Mouse (Mus musculus): Measurements from ENCODE around the gene Diexf. TPM values are rescaled to one million over a fixed set of nuclear protein-coding genes. Genes with fewer than 3 reads are reported as not detected.
A peak's percentile ranks its signal among the peaks of the same experiment; 100 is the strongest.

The Diexf gene
- polyA plus RNA-seq, 1 experiment from 2014 or later: 8.7 TPM

GRCm38 (mm10) chr1:193153561-193153960, 23.5 kb upstream of the Diexf start:
- DNase-seq (ENCODE audit: low spot score): no peak
- Histone ChIP-seq H3K27me3 (ENCODE audit: insufficient read depth, poor library complexity, severe bottlenecking) (peaks cover 62% of the 10 kb centered on the region), H3K36me3 (no peaks in the 10 kb centered on the region), H3K4me1 (peaks cover 31% of the 10 kb centered on the region), H3K4me3 (peak overlapping the region; percentile 57), H3K9me3 (no peaks in the 10 kb centered on the region), H3K27ac (peak overlapping the region; percentile 52; the same call in 1 of the 2 replicates)
- 19% methylated on average over 16 of the region's 16 CpGs for WGBS

GRCm38 (mm10) chr1:193152872-193153271, 22.8 kb upstream of the Diexf start, which contains the start of gene Irf6:
Gene Irf6 (plus strand): TSS chr1:193153111.
- peak within 1 kb of the TSS; percentile 57 for H3K4me3 ChIP-seq
- peak within 1 kb of the TSS; percentile 52; the same call in 1 of the 2 replicates for H3K27ac ChIP-seq
- WGBS: 1% methylated on average over 30 of the region's 30 CpGs
- peak; percentile 87 for DNase-seq (ENCODE audit: low spot score)
- H3K9me3 ChIP-seq: no peaks in the 10 kb centered on the region
- H3K36me3 ChIP-seq: no peaks in the 10 kb centered on the region
- H3K4me1 ChIP-seq: peaks cover 31% of the 10 kb centered on the region
- H3K27me3 ChIP-seq (ENCODE audit: insufficient read depth, poor library complexity, severe bottlenecking): peaks cover 62% of the 10 kb centered on the region

- H3K4me3 ChIP-seq: no peak overlapping the region
- DNase-seq (ENCODE audit: low spot score): no peak
- peaks cover 58% of the 10 kb centered on the region for H3K27me3 ChIP-seq (ENCODE audit: insufficient read depth, poor library complexity, severe bottlenecking)
- peaks cover 22% of the 10 kb centered on the region for H3K4me1 ChIP-seq
- WGBS: 24% methylated on average over 7 of the region's 7 CpGs
- no peak overlapping the region for H3K27ac ChIP-seq
- H3K36me3 ChIP-seq: no peaks in the 10 kb centered on the region
- no peaks in the 10 kb centered on the region for H3K9me3 ChIP-seq
Observed at GRCm38 (mm10) chr1:193151134-193151533, 21.1 kb upstream of the Diexf start.

GRCm38 (mm10) chr1:193149231-193149630, 19.2 kb upstream of the Diexf start:
- Histone ChIP-seq H3K27ac (no peak overlapping the region; the same call in 1 of the 2 replicates), H3K27me3 (ENCODE audit: insufficient read depth, poor library complexity, severe bottlenecking) (peaks cover 54% of the 10 kb centered on the region), H3K4me1 (peaks cover 22% of the 10 kb centered on the region), H3K36me3 (no peaks in the 10 kb centered on the region), H3K4me3 (no peak overlapping the region), H3K9me3 (no peaks in the 10 kb centered on the region)
- DNase-seq (ENCODE audit: low spot score): no peak
- 48% methylated on average over 3 of the region's 3 CpGs for WGBS

- Histone ChIP-seq H3K4me1 (peaks cover 5% of the 10 kb centered on the region; the same call in 1 of the 2 replicates), H3K27ac (no peak overlapping the region), H3K4me3 (no peak overlapping the region), H3K27me3 (ENCODE audit: insufficient read depth, poor library complexity, severe bottlenecking) (peaks cover 26% of the 10 kb centered on the region), H3K9me3 (no peaks in the 10 kb centered on the region), H3K36me3 (no peaks in the 10 kb centered on the region)
- WGBS: 73% methylated on average over 1 of the region's 1 CpGs
- DNase-seq (ENCODE audit: low spot score): no peak
Observed at GRCm38 (mm10) chr1:193146416-193146815, 16.3 kb upstream of the Diexf start.

GRCm38 (mm10) chr1:193145101-193145500, 15.0 kb upstream of the Diexf start:
- no peak overlapping the region for H3K27ac ChIP-seq
- DNase-seq (ENCODE audit: low spot score): no peak
- peaks cover 21% of the 10 kb centered on the region for H3K27me3 ChIP-seq (ENCODE audit: insufficient read depth, poor library complexity, severe bottlenecking)
- H3K4me1 ChIP-seq: peaks cover 6% of the 10 kb centered on the region; the same call in 1 of the 2 replicates
- H3K36me3 ChIP-seq: no peaks in the 10 kb centered on the region
- WGBS: 65% methylated on average over 4 of the region's 4 CpGs
- no peak overlapping the region for H3K4me3 ChIP-seq
- H3K9me3 ChIP-seq: no peaks in the 10 kb centered on the region

- Histone ChIP-seq H3K4me3 (no peak overlapping the region), H3K27me3 (ENCODE audit: insufficient read depth, poor library complexity, severe bottlenecking) (peaks cover 18% of the 10 kb centered on the region), H3K9me3 (no peaks in the 10 kb centered on the region), H3K4me1 (peaks cover 6% of the 10 kb centered on the region; the same call in 1 of the 2 replicates), H3K27ac (no peak overlapping the region), H3K36me3 (no peaks in the 10 kb centered on the region)
- DNase-seq (ENCODE audit: low spot score): no peak
- 84% methylated on average over 6 of the region's 6 CpGs for WGBS
Observed at GRCm38 (mm10) chr1:193144516-193144915, 14.4 kb upstream of the Diexf start.

- no peak for DNase-seq (ENCODE audit: low spot score)
- H3K27me3 ChIP-seq (ENCODE audit: insufficient read depth, poor library complexity, severe bottlenecking): peaks cover 11% of the 10 kb centered on the region
- no peak overlapping the region for H3K4me3 ChIP-seq
- H3K4me1 ChIP-seq: peaks cover 10% of the 10 kb centered on the region
- H3K9me3 ChIP-seq: no peaks in the 10 kb centered on the region
- no peak overlapping the region for H3K27ac ChIP-seq
- no peaks in the 10 kb centered on the region for H3K36me3 ChIP-seq
- 74% methylated on average over 8 of the region's 8 CpGs for WGBS
Observed at GRCm38 (mm10) chr1:193142517-193143062, 12.5 kb upstream of the Diexf start.

GRCm38 (mm10) chr1:193141118-193141517, 11.0 kb upstream of the Diexf start:
- Histone ChIP-seq H3K27ac (0 out of 2 replicates have a peak overlapping the region, but pooled peaks have one; percentile 52), H3K9me3 (no peaks in the 10 kb centered on the region), H3K36me3 (no peaks in the 10 kb centered on the region), H3K27me3 (ENCODE audit: insufficient read depth, poor library complexity, severe bottlenecking) (peaks cover 11% of the 10 kb centered on the region), H3K4me1 (peaks cover 11% of the 10 kb centered on the region), H3K4me3 (no peak overlapping the region)
- 62% methylated on average over 7 of the region's 7 CpGs for WGBS
- DNase-seq (ENCODE audit: low spot score): no peak

GRCm38 (mm10) chr1:193138669-193139068, 8.6 kb upstream of the Diexf start:
- H3K4me1 ChIP-seq: peaks cover 11% of the 10 kb centered on the region
- 55% methylated on average over 3 of the region's 3 CpGs for WGBS
- no peaks in the 10 kb centered on the region for H3K27me3 ChIP-seq (ENCODE audit: insufficient read depth, poor library complexity, severe bottlenecking)
- H3K4me3 ChIP-seq: no peak overlapping the region
- DNase-seq (ENCODE audit: low spot score): no peak
- H3K27ac ChIP-seq: 0 out of 2 replicates have a peak overlapping the region, but pooled peaks have one; percentile 6
- no peaks in the 10 kb centered on the region for H3K36me3 ChIP-seq
- no peaks in the 10 kb centered on the region for H3K9me3 ChIP-seq

- no peaks in the 10 kb centered on the region for H3K27me3 ChIP-seq (ENCODE audit: insufficient read depth, poor library complexity, severe bottlenecking)
- no peak for DNase-seq (ENCODE audit: low spot score)
- H3K4me3 ChIP-seq: no peak overlapping the region
- no peaks in the 10 kb centered on the region for H3K36me3 ChIP-seq
- H3K27ac ChIP-seq: 0 out of 2 replicates have a peak overlapping the region, but pooled peaks have one; percentile 6
- WGBS: 43% methylated on average over 7 of the region's 7 CpGs
- peaks cover 11% of the 10 kb centered on the region for H3K4me1 ChIP-seq
- H3K9me3 ChIP-seq: no peaks in the 10 kb centered on the region
Observed at GRCm38 (mm10) chr1:193138087-193138486, 8.0 kb upstream of the Diexf start.

GRCm38 (mm10) chr1:193133726-193134125, 3.7 kb upstream of the Diexf start:
- Histone ChIP-seq H3K27ac (no peak overlapping the region), H3K9me3 (no peaks in the 10 kb centered on the region), H3K4me3 (no peak overlapping the region), H3K36me3 (no peaks in the 10 kb centered on the region), H3K4me1 (peaks cover 14% of the 10 kb centered on the region; the same call in 1 of the 2 replicates), H3K27me3 (ENCODE audit: insufficient read depth, poor library complexity, severe bottlenecking) (no peaks in the 10 kb centered on the region)
- DNase-seq (ENCODE audit: low spot score): no peak
- WGBS: 71% methylated on average over 1 of the region's 1 CpGs

GRCm38 (mm10) chr1:193132385-193132784, 2.3 kb upstream of the Diexf start:
- no peak for DNase-seq (ENCODE audit: low spot score)
- Histone ChIP-seq H3K9me3 (no peaks in the 10 kb centered on the region), H3K27me3 (ENCODE audit: insufficient read depth, poor library complexity, severe bottlenecking) (no peaks in the 10 kb centered on the region), H3K36me3 (peaks cover 9% of the 10 kb centered on the region), H3K27ac (no peak overlapping the region), H3K4me3 (no peak overlapping the region), H3K4me1 (peaks cover 11% of the 10 kb centered on the region; the same call in 1 of the 2 replicates)

All from heart, embryonic 10.5 days (tissue).